Mouse (Mus musculus) liver, embryonic 13.5 days (tissue): Measurements from ENCODE around the gene Eif2b5. TPM values are rescaled to one million over a fixed set of nuclear protein-coding genes. Genes with fewer than 3 reads are reported as not detected.

Experiments used
- ATAC-seq: fragments of 200-750 bp; cut with Nextera tagmentation; 2 replicates; pipeline ENCODE4 v1.8.0; 2017; ENCODE audit warnings: low read depth, mild to moderate bottlenecking, moderate number of reproducible peaks, moderate library complexity
- DNase-seq: peaks from one replicate; pipeline ENCODE4 v3.0.0; 2022
- H3K27ac ChIP-seq: fragments of 300-500 bp; sonication (generic); 2 replicates; pipeline ENCODE4 v1.5.1; 2015; ENCODE audit warnings: moderate library complexity, mild to moderate bottlenecking, inconsistent platforms
- H3K27me3 ChIP-seq: fragments of 300-500 bp; sonication (generic); 2 replicates; pipeline ENCODE4 v1.6.1; 2015; ENCODE audit warnings: mild to moderate bottlenecking, inconsistent platforms
- H3K36me3 ChIP-seq: fragments of 300-500 bp; sonication (generic); 2 replicates; pipeline ENCODE4 v1.6.1; 2015; ENCODE audit warnings: mild to moderate bottlenecking, inconsistent platforms
- H3K4me1 ChIP-seq: fragments of 300-500 bp; sonication (generic); replicated peaks from 2 replicates; pipeline ENCODE4 v1.6.1; 2015; ENCODE audit warnings: inconsistent platforms
- H3K4me2 ChIP-seq: fragments of 300-500 bp; sonication (generic); 2 replicates; pipeline ENCODE4 v1.6.1; 2015; ENCODE audit warnings: inconsistent platforms, mild to moderate bottlenecking, moderate library complexity
- H3K4me3 ChIP-seq: fragments of 300-500 bp; sonication (generic); replicated peaks from 2 replicates; pipeline ENCODE4 v1.5.1; 2015; ENCODE audit warnings: mild to moderate bottlenecking, inconsistent platforms
- H3K9ac ChIP-seq: fragments of 300-500 bp; sonication (generic); 2 replicates; pipeline ENCODE4 v1.6.1; 2015; ENCODE audit warnings: mild to moderate bottlenecking, inconsistent platforms
- H3K9me3 ChIP-seq: fragments of 300-500 bp; sonication (generic); replicated peaks from 2 replicates; pipeline ENCODE4 v1.6.1; 2016; ENCODE audit warnings: inconsistent platforms
- WGBS: fragments of 180-500 bp; shearing (Covaris S2); methylation state at CpG from one replicate; pipeline ENCODE4 v1.1.7; 2015; ENCODE audit not compliant: insufficient replicate concordance; 5-methylcytosine and 5-hydroxymethylcytosine counted together
- polyA plus RNA-seq: library from polyadenylated mRNA; unstranded; fragments of >200 nt; fragmentation: Nextera tagmentation; extraction: Ambion mirVana; gene quantifications from 2 replicates; pipeline ENCODE4 v1.2.1, GENCODE M21; 2015

Gene Eif2b5
- polyA plus RNA-seq, 1 experiment from 2014 or later, result 71.1 TPM

GRCm38 (mm10) chr16:20490581-20490980, 8.0 kb upstream of the Eif2b5 start:
- Histone ChIP-seq H3K9me3 (no peaks in the 10 kb centered on the region), H3K4me1 (no peaks in the 10 kb centered on the region), H3K27ac (no peak overlapping the region), H3K27me3 (no peaks in the 10 kb centered on the region), H3K36me3 (no peaks in the 10 kb centered on the region), H3K9ac (no peak overlapping the region), H3K4me2 (no peak overlapping the region), H3K4me3 (no peak overlapping the region)
- ATAC-seq (peak; percentile 62), DNase-seq (no peak)
- 25% methylated on average over 2 of the region's 2 CpGs for WGBS

- no peak for ATAC-seq
- 54% methylated on average over 2 of the region's 2 CpGs for WGBS
- no peaks in the 10 kb centered on the region for H3K36me3 ChIP-seq
These were observed 7.3 kb upstream of the Eif2b5 start for GRCm38 (mm10) chr16:20491301-20491700.

GRCm38 (mm10) chr16:20493452-20493851, 5.2 kb upstream of the Eif2b5 start:
- whole genome bisulfite sequencing, result 37% methylated on average over 2 of the region's 2 CpGs
- Histone ChIP-seq H3K27me3 (no peaks in the 10 kb centered on the region), H3K4me2 (no peak overlapping the region), H3K4me1 (peaks cover 13% of the 10 kb centered on the region), H3K36me3 (no peaks in the 10 kb centered on the region), H3K9ac (no peak overlapping the region), H3K9me3 (no peaks in the 10 kb centered on the region), H3K27ac (no peak overlapping the region), H3K4me3 (no peak overlapping the region)
- DNase-seq (no peak), ATAC-seq (no peak)

More at GRCm38 (mm10) chr16:20491301-20491700, 7.3 kb upstream of the Eif2b5 start:
- H3K4me3 ChIP-seq, result no peak overlapping the region
- H3K4me2 ChIP-seq, result no peak overlapping the region
- no peak overlapping the region for H3K9ac ChIP-seq
- DNase-seq, result no peak
- no peaks in the 10 kb centered on the region for H3K27me3 ChIP-seq
- H3K27ac ChIP-seq, result no peak overlapping the region
- H3K9me3 ChIP-seq, result no peaks in the 10 kb centered on the region
- no peaks in the 10 kb centered on the region for H3K4me1 ChIP-seq

- H3K9ac ChIP-seq, result peak overlapping the region; percentile 57
- DNase-seq (peak; percentile 48), ATAC-seq (no peak; the same call in 1 of the 2 replicates)
- peak overlapping the region; percentile 48 for H3K4me3 ChIP-seq
- H3K4me2 ChIP-seq, result peak overlapping the region; percentile 74
- H3K4me1 ChIP-seq, result peaks cover 27% of the 10 kb centered on the region
- 22% methylated on average over 25 of the region's 25 CpGs for WGBS
- no peak overlapping the region for H3K27ac ChIP-seq
- H3K27me3 ChIP-seq, result no peaks in the 10 kb centered on the region
- H3K36me3 ChIP-seq, result peaks cover 17% of the 10 kb centered on the region
- no peaks in the 10 kb centered on the region for H3K9me3 ChIP-seq
These were observed 1.7 kb upstream of the Eif2b5 start for GRCm38 (mm10) chr16:20496671-20497600.

GRCm38 (mm10) chr16:20497980-20498676, 489 bp upstream of the Eif2b5 start:
- Histone ChIP-seq H3K9ac (peak overlapping the region; percentile 91), H3K4me3 (peak overlapping the region; percentile 88), H3K27me3 (no peaks in the 10 kb centered on the region), H3K9me3 (no peaks in the 10 kb centered on the region), H3K4me2 (peak overlapping the region; percentile 87), H3K4me1 (peaks cover 27% of the 10 kb centered on the region), H3K27ac (peak overlapping the region; percentile 35; the same call in 1 of the 2 replicates), H3K36me3 (peaks cover 29% of the 10 kb centered on the region)
- 12% methylated on average over 16 of the region's 16 CpGs for WGBS
- DNase-seq (no peak), ATAC-seq (no peak; the same call in 1 of the 2 replicates)

- 83% methylated on average over 8 of the region's 8 CpGs for WGBS
- ATAC-seq (no peak), DNase-seq (no peak)
- Histone ChIP-seq H3K27me3 (no peaks in the 10 kb centered on the region), H3K4me3 (no peak overlapping the region), H3K36me3 (peaks cover 100% of the 10 kb centered on the region), H3K4me2 (no peak overlapping the region), H3K27ac (no peak overlapping the region), H3K9me3 (no peaks in the 10 kb centered on the region), H3K9ac (no peak overlapping the region), H3K4me1 (no peaks in the 10 kb centered on the region)
These were observed 7.4 kb downstream of the Eif2b5 start for GRCm38 (mm10) chr16:20506000-20506399.

- H3K4me2 ChIP-seq, result no peak overlapping the region
- no peaks in the 10 kb centered on the region for H3K27me3 ChIP-seq
- no peak overlapping the region for H3K4me3 ChIP-seq
- no peaks in the 10 kb centered on the region for H3K9me3 ChIP-seq
- H3K36me3 ChIP-seq, result peaks cover 73% of the 10 kb centered on the region
- WGBS, result 77% methylated on average over 3 of the region's 3 CpGs
- no peak overlapping the region for H3K27ac ChIP-seq
- DNase-seq (no peak), ATAC-seq (peak; percentile 50; the same call in 1 of the 2 replicates)
- H3K4me1 ChIP-seq, result no peaks in the 10 kb centered on the region
- no peak overlapping the region for H3K9ac ChIP-seq
These were observed 10.7 kb downstream of the Eif2b5 start for GRCm38 (mm10) chr16:20509349-20509748.

- Histone ChIP-seq H3K9ac (no peak overlapping the region), H3K27ac (no peak overlapping the region), H3K4me3 (no peak overlapping the region), H3K4me1 (peaks cover 6% of the 10 kb centered on the region), H3K4me2 (no peak overlapping the region), H3K9me3 (no peaks in the 10 kb centered on the region), H3K27me3 (no peaks in the 10 kb centered on the region), H3K36me3 (peaks cover 53% of the 10 kb centered on the region)
- WGBS, result 77% methylated on average over 7 of the region's 7 CpGs
- DNase-seq, result no peak
- no peak for ATAC-seq
These were observed 12.7 kb downstream of the Eif2b5 start for GRCm38 (mm10) chr16:20511277-20511847.

- peak overlapping the region; percentile 95 for H3K4me2 ChIP-seq
- no peaks in the 10 kb centered on the region for H3K27me3 ChIP-seq
- peak overlapping the region; percentile 97; the same call in 1 of the 2 replicates for H3K9ac ChIP-seq
- no peak for DNase-seq
- no peaks in the 10 kb centered on the region for H3K9me3 ChIP-seq
- peaks cover 12% of the 10 kb centered on the region for H3K36me3 ChIP-seq
- H3K4me3 ChIP-seq, result peak overlapping the region; percentile 95
- H3K27ac ChIP-seq, result peak overlapping the region; percentile 88
- H3K4me1 ChIP-seq, result peaks cover 43% of the 10 kb centered on the region
- no peak for ATAC-seq
These were observed 17.4 kb downstream of the Eif2b5 start for GRCm38 (mm10) chr16:20516032-20516431.

GRCm38 (mm10) chr16:20516726-20517201, 18.1 kb downstream of the Eif2b5 start, which contains the start of gene Dvl3:
Gene Dvl3, plus strand, starts transcription at chr16:20516982.
- peak within 1 kb of the TSS; percentile 95 for H3K4me2 ChIP-seq
- WGBS, result under 1% methylated on average over 51 of the region's 55 CpGs

GRCm38 (mm10) chr16:20517216-20517615, 18.6 kb downstream of the Eif2b5 start:
- H3K9me3 ChIP-seq, result no peaks in the 10 kb centered on the region
- peak overlapping the region; percentile 97 for H3K9ac ChIP-seq
- H3K4me1 ChIP-seq, result peaks cover 49% of the 10 kb centered on the region
- no peaks in the 10 kb centered on the region for H3K27me3 ChIP-seq
- H3K4me2 ChIP-seq, result peak overlapping the region; percentile 95
- H3K27ac ChIP-seq, result peak overlapping the region; percentile 88
- H3K4me3 ChIP-seq, result peak overlapping the region; percentile 95
- DNase-seq (no peak), ATAC-seq (peak; percentile 41)
- H3K36me3 ChIP-seq, result peaks cover 13% of the 10 kb centered on the region; the same call in 1 of the 2 replicates
- WGBS, result under 1% methylated on average over 26 of the region's 26 CpGs

More at GRCm38 (mm10) chr16:20516726-20517201, 18.1 kb downstream of the Eif2b5 start, which contains the start of gene Dvl3:
- Histone ChIP-seq H3K4me1 (peaks cover 49% of the 10 kb centered on the region), H3K4me3 (peak within 1 kb of the TSS; percentile 95), H3K27ac (peak within 1 kb of the TSS; percentile 88), H3K27me3 (no peaks in the 10 kb centered on the region), H3K36me3 (peaks cover 13% of the 10 kb centered on the region; the same call in 1 of the 2 replicates), H3K9me3 (no peaks in the 10 kb centered on the region), H3K9ac (peak within 1 kb of the TSS; percentile 97)
- peak; percentile 85 for DNase-seq
- peak; percentile 97 for ATAC-seq
